Mouse (Mus musculus): ENCODE measurements around the gene Fam69b. TPM values are rescaled to one million over a fixed set of nuclear protein-coding genes. Genes with fewer than 3 reads are reported as not detected.

The Fam69b gene
- total RNA-seq, 4 experiments from 2014 or later = 66.1 to 70.8 (median 68.5) TPM

DNA sequence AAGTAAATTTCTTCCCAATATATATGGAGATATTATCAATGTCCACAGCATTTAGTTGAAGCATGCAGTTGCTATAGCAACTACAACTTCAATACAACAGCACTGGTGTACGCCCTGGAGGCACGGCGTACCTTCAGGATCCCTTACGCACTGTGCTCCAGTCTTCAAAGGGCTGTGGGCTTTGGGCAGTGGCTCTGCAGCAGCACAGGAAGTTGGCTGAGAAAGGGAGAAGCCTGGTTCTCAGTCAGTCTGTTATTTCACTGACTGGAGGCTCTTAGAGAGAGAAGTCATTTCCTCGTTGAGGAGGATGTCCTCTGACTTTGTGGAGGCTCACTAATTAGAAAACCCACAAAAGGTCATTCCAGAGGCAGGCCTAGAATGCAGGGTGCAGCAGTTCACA lies 5.3 kb upstream of the Fam69b start:
- DNase-seq (ENCODE audit: low spot score in 2 of 2) = no peak

GRCm38 (mm10) chr2:26625419-26625818 lies 2.8 kb upstream of the Fam69b start:
- no peak for DNase-seq (ENCODE audit: low spot score in 2 of 2)

DNA sequence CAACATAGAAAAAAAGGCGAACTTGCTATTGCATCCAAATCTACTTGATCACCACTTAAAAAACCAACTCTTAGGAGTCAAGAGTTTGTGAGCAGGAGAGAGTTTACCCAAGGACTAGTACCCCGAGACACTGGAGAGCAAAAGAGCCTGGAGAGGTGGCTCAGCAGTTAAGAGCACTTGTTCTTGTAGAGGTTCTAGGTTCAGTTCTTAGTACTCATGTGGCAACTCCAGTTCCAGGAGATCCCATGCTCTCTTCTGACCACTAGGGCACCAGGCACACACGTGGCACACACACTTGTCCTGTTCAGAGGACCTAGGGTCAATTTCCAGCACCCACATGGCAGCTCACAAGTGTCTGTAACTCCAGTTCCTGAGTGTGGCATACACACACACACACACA lies 2.2 kb upstream of the Fam69b start:
- DNase-seq (ENCODE audit: low spot score in 2 of 2) = no peak

GRCm38 (mm10) chr2:26628792-26629437 lies 658 bp downstream of the Fam69b start:
- DNase-seq (ENCODE audit: low spot score in 2 of 2) = no peak

DNA sequence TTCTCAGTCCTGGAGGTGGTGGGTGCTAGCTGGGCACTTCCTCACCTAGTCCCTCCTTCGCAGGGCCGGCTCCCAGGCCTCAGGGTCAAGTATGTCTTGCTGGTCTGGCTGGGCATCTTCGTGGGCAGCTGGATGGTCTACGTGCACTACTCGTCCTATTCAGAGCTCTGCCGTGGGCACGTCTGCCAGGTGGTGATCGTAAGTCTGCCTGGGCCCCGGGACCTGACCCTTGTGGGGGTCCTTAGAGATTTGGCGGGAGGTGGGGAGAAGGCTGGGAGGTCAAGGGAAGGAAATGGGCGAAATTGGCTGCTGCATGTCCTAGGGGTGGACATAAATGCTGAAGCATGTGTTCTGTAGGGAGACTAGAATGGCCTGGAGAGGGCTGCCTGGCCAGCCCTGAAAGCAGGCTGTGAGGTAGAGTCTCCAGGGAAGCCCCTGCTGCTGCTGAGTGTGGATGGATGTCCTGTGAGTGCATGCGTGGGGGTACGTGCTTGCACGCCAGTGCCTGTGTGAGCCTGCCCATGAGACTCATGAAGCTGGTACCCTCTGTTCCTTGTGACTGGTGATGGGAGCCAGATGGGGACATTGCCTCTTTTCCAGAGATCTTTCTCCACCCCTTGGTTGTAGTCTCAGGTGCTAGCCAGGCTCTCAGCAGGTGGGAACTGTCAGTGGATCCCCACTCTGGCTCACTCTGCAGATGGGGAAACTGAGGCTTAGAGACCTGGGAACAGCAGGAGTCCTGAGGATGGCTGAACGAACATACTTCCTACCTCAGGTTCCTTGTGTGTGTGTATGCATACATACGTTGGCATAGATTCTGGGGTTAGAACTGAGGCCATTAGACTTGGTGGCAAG lies 4.5 kb downstream of the Fam69b start:
- DNase-seq (ENCODE audit: low spot score in 2 of 2) = no peak

DNA sequence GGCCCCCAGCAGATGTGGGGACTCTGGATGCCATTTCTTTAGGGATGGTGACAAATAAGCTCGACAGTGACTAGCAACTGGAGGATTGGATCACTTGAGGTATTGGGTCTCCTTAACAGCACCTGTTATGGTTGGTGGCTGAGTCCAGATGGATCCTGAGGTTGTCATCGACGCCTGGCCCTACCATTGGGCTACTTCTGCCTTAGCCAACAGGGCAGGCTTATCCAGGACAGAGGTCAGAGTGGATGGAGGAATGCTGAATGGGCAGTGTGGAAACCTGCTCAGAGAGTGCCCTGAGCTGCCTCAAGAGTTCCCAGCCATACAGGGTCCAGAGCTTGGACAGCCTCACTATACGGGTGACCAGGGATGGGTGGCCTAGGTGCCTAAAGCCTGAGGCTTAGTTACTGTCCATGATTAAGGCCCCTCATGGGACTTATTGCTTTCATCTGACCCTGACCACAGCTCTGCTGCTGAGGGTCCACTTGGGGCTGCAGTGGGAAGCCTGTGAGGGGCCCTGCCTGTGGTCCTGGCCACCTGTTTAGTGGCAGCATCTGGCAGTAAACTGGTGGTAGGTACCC lies 5.8 kb downstream of the Fam69b start:
- DNase-seq (ENCODE audit: low spot score in 2 of 2) = no peak

DNA sequence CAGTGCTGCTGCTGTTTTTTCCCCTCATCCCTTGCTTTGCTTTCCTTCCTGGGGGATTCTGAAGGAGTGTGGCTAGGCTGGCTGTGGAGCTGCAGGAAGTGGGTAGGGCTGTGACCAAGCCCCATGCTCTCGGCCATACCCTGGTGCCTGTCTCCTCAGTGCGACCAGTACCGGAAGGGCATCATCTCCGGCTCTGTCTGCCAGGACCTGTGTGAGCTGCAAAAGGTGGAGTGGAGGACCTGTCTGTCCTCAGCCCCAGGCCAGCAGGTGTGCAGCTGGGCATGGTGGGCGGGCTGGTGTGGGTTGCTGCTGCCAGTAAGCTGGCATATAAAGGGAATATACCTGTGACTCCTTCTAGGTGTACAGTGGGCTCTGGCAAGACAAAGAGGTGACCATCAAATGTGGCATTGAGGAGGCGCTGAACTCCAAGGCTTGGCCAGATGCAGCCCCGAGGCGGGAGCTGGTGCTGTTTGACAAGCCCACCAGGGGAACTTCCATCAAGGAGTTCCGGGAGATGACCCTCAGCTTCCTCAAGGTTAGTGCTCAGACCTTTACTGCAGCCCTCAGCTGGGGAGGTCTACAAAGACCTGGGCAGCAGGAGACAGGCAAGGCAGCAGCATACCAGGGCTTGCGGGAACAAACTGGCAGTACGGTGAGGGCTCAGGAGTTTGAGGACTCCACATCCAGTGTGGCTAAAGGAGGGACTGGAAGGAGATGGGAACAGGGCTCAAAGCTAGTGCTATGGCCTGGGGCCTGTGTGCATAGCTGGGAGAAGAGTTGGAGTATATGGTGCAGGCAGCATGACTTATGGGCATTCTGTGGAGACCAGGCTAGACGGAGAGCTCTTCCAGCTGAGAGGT lies 6.6 kb downstream of the Fam69b start:
- no peak for DNase-seq (ENCODE audit: low spot score in 2 of 2)

GRCm38 (mm10) chr2:26635489-26636324 lies 7.5 kb downstream of the Fam69b start:
- DNase-seq (ENCODE audit: low spot score in 2 of 2) = no peak

GRCm38 (mm10) chr2:26636325-26636635 lies 8.0 kb downstream of the Fam69b start:
- DNase-seq (ENCODE audit: low spot score in 2 of 2) = no peak

DNA sequence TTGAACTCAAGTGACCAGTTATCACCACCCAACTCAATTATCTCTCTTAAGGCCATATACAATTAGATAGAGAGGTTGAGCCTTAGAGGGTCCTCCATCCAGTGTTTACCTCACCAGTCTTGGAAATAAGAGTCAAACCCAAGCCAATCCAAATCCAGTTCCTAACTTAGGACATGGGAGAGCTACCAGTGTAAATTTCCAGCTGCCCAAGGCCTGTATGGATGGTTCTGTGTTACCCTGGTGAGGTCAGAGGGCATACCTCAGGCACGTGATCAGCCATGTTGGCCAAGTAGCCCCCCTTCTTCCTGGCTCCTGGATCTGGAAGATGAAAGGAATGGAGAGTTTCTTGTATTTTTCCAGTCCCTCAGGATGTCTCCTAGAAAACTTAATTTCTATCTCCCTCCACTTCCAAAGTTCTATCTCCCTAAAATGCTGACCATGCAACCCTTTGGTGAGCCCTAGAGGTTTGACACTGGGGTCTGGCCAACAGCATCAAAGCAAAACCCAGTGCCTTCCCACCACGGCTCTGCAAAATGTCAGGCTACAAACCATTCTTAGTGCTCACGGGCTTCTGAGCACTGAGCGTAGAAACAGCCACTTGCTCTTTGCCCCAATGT lies 9.2 kb downstream of the Fam69b start:
- no peak for DNase-seq (ENCODE audit: low spot score in 2 of 2)

DNA sequence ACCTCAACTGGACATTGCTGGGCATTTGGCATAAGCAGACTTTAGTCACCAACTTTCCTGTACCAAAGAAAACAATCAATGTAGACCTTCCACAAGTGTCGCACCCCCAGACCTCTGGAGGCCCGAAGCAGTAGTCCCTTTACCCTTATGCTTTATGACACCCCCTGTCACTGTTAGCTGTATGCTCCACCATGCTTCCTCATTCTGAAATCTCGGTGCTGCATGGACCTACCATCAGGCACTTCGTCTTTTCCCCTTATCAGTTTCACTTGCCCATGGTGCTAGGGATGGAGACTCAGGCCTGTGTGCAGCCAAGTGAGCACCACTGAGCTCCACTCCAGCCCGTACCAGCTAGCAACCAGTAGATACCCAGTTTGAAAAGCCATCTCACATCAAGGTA lies 9.8 kb downstream of the Fam69b start:
- no peak for DNase-seq (ENCODE audit: low spot score in 2 of 2)

GRCm38 (mm10) chr2:26638572-26638971 lies 10.3 kb downstream of the Fam69b start:
- DNase-seq (ENCODE audit: low spot score in 2 of 2) = no peak

GRCm38 (mm10) chr2:26639083-26639482 lies 10.8 kb downstream of the Fam69b start:
- no peak for DNase-seq (ENCODE audit: low spot score in 2 of 2)

DNA sequence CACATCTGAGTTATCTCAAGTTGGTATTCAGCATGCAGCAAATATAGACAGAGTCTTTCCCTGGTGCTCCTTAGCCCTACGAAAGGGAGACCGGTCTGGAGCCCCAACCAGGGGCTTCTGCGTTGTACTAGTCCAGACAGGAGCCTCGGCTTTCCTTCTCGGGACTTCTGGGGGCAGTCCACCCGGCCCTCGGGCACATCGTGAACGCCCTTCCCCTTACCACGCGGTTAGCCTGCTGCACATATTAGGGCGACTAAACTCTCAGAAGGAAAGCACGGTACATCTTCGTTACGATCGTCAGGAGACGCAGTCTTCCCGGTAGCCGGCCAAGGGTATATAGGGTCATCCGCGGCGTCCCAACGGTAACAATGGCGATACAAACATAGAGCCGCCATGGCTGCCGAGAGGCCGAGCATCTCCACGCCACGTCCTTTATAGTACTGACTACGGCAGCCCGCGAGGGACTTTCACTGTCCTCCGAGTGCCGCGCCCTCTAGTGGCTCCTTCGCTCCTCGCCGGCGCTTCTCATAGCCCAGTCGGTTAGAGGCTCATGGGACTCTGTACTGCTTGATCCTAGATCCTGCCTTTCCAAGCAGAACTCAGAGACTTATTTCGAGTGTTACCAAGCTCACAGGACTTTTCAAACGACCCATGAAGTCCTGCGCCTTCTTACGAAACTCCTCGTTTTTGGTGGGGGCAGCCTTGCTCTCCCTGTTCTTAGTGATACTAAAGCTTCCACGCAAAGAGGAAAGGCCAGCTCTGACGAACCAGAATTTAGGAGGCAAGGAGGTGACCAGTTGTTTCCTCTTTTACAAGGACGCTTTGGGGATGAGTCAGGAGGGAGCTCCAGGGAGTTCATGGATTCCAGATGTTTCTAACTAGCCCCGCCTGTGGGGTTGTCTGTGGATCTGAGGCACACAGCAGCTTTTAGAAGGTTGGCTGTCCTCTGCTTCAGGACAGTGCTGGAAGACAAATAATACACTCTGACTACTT lies 11.9 kb downstream of the Fam69b start:
- peak; percentile 91 to 98 for DNase-seq (ENCODE audit: low spot score in 2 of 2)

DNA sequence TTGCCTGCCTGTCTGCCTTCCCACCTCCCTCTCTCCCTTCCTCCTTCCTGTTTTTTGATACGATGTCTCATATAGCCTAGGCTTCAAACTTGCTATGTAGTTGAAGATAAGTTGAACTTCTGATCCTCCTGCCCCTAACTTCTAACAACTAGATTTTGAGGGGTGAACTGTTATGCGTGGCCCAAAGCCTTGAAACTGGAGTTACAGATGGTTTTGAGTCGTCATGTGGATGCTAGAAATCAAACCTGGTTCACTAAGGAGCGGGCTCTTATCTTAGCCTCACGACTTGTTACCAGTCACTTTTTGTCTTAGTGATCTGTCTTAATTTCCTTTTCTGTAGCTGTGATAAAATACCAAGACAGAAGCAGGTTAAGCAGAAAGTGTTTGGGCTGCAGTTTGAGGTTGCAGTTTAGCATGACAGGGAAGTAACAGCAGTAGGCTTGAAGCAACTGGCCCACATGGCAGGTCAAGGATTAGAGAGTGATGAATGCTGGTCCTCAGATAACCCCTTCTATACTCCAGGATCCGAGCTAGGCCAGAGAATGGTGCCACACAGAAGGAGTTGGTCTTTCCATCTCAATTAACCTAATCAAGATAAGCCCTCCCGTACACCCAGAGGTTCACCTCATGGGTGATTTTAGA lies 12.9 kb downstream of the Fam69b start:
- DNase-seq (ENCODE audit: low spot score in 2 of 2) = no peak

- no peak for DNase-seq (ENCODE audit: low spot score in 2 of 2)
These were observed 15.7 kb downstream of the Fam69b start for GRCm38 (mm10) chr2:26643942-26644341.

DNA sequence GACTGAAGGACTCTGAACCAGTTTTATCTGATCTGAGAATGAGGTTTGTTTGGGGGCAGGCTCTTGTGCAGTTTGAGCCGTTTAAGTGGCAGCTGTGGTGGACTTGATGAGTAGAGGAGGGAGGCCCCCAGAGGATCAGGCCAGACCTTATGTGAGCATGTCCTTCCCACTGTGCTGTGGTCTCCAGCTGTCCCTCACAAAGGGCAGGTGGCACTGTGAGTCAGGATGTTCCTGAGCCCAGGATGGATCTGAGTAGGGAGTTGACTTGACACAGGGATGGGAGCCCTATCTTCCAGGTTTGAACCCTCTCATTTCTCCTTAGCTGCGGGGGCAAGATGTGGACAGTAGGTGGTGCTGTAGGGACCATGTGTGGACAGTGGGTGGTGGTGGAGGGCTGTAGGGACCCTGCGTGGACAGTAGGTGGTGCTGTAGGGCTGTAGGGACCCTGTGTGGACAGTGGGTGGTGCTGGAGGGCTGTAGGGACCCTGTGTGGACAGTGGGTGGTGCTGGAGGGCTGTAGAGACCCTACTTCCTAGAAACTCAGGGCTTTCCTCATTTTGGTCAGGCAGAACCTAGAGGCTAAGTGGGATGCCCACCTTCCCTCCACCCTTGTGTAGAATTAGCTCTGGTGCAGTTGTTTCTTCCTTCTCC lies 18.5 kb downstream of the Fam69b start:
- DNase-seq (ENCODE audit: low spot score in 2 of 2) = peak; percentile 68 to 77

DNA sequence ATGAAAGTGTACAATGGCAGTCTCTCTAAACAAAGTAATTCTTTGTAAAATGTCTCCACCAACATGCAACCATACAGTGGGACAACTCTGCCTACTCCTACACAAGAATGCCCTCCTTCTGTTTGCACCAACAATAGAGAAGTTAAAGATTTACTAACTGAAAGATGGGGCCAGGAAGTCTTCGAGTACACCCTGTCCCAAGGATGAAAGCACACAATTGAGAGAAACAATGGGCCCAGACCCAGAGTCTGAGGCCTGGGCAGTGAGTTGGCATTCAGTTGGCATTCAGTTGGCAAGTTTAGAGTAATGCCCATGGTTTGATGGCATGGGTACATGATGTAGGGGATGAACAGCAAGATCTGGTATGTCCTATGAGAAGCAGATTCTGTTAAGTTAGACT lies 26.4 kb downstream of the Fam69b start:
- no peak for DNase-seq (ENCODE audit: low spot score in 2 of 2)

Measured in layer of hippocampus, adult 8-10 months (tissue).